Mouse (Mus musculus): ENCODE data around the gene Nckap5.

GRCm38 (mm10) chr1:126608586-126608985 lies 222.0 kb downstream of the Nckap5 start:
- TF ChIP-seq CTCF (IDR thresholded peaks at IDR 0.05; ENCODE audit: low read depth, low read length) (no peak), POLR2A (IDR thresholded peaks at IDR 0.05; ENCODE audit: insufficient read depth, low read length) (no peak)

Data from ES-Bruce4 (cell line).